ENCODE assay signal across 35 mouse cellular contexts in genomic region chr8:72329116-72329515, GRCm38 (mm10).
"Had no signal": no experiment of that assay in that cellular context is flagged by ENCODE, and none has a peak within 500 bp of the region (broad histone marks: within the 10 kb centered on the region; RNA-seq: fewer than 3 reads in every experiment).

No protein-coding gene starts in this region.

- H3K4me3 ChIP-seq: heart, embryonic 12.5 days; heart, embryonic 13.5 days; heart, embryonic 15.5 days; hindbrain, embryonic 10.5 days; hindbrain, embryonic 12.5 days; hindbrain, embryonic 13.5 days; hindbrain, embryonic 15.5 days; intestine, embryonic 15.5 days; kidney, embryonic 15.5 days; layer of hippocampus, adult 2 months; left cerebral cortex, adult 2 months had no signal

- H3K4me1 ChIP-seq: hindbrain, embryonic 12.5 days; hindbrain, embryonic 13.5 days; hindbrain, embryonic 15.5 days; intestine, embryonic 15.5 days had no signal

- H3K27ac ChIP-seq: heart, embryonic 13.5 days; heart, embryonic 15.5 days; hindbrain, embryonic 10.5 days; hindbrain, embryonic 12.5 days; hindbrain, embryonic 13.5 days; hindbrain, embryonic 14.5 days; hindbrain, embryonic 15.5 days; hindbrain, postnatal 0 days; intestine, embryonic 15.5 days; kidney, embryonic 15.5 days; kidney, postnatal 0 days; layer of hippocampus, adult 2 months; left cerebral cortex, adult 2 months had no signal

- H3K4me2 ChIP-seq: heart, embryonic 11.5 days; heart, embryonic 12.5 days; heart, embryonic 13.5 days; heart, embryonic 15.5 days; hindbrain, embryonic 12.5 days; hindbrain, embryonic 13.5 days; hindbrain, embryonic 14.5 days; hindbrain, embryonic 15.5 days; intestine, embryonic 15.5 days; kidney, embryonic 15.5 days had no signal

- H3K36me3 ChIP-seq: heart, embryonic 12.5 days; heart, embryonic 13.5 days; heart, embryonic 15.5 days; hindbrain, embryonic 10.5 days; hindbrain, embryonic 13.5 days; hindbrain, embryonic 15.5 days; intestine, embryonic 15.5 days; kidney, embryonic 15.5 days had no signal

- H3K27me3 ChIP-seq: heart, embryonic 12.5 days; heart, embryonic 13.5 days; heart, embryonic 15.5 days; hindbrain, embryonic 12.5 days; hindbrain, embryonic 13.5 days; hindbrain, embryonic 15.5 days; intestine, embryonic 15.5 days; kidney, embryonic 15.5 days had no signal

- H3K9ac ChIP-seq: heart, embryonic 12.5 days; heart, embryonic 13.5 days; heart, embryonic 15.5 days; hindbrain, embryonic 12.5 days; hindbrain, embryonic 13.5 days; hindbrain, embryonic 14.5 days; hindbrain, embryonic 15.5 days; intestine, embryonic 15.5 days; kidney, embryonic 15.5 days had no signal

- ATAC-seq: hindbrain, embryonic 16.5 days; hindbrain, postnatal 0 days; inflammation-experienced regulatory T-cells, adult 6 months; intestine, embryonic 15.5 days; intestine, embryonic 16.5 days; intestine, postnatal 0 days had no signal

- DNase-seq: heart, postnatal 10 days; heart, postnatal 14 days; heart, postnatal 36 days; heart, postnatal 4 days; kidney, adult 11 months; kidney, adult 18-20 months; kidney, adult 2 months; kidney, adult 8-10 months; kidney, adult 9 months; kidney, postnatal 10 days; kidney, postnatal 14 days; kidney, postnatal 25 days; kidney, postnatal 36 days; kidney, postnatal 4 days; layer of hippocampus, adult 9-11 months; layer of hippocampus, postnatal 36 days had no signal

- H3K9me3 ChIP-seq: heart, embryonic 12.5 days; heart, embryonic 13.5 days; heart, embryonic 15.5 days; hindbrain, embryonic 10.5 days; hindbrain, embryonic 12.5 days; hindbrain, embryonic 13.5 days; hindbrain, embryonic 15.5 days; intestine, embryonic 15.5 days; kidney, embryonic 15.5 days had no signal
